Mouse (Mus musculus): ENCODE measurements around the gene Vmn1r205. TPM values are rescaled to one million over a fixed set of nuclear protein-coding genes. Genes with fewer than 3 reads are reported as not detected.
"Not testable (repeated sequence)": the region's sequence is repeated elsewhere in the genome, so short reads cannot be mapped to it uniquely, and the experiment has no call there.

Gene Vmn1r205
- not detected in 2 replicates for polyA plus RNA-seq (2015; fragmentation: Nextera tagmentation; extraction: Ambion mirVana)

GRCm38 (mm10) chr13:22592900-22593299, at the start of gene Vmn1r205:
Gene Vmn1r205 (minus strand): TSS chr13:22593000.
- no peak for ATAC-seq (ENCODE audit: low FRiP score)
- Histone ChIP-seq H3K9me3 (no peaks in the 10 kb centered on the region), H3K27ac (no peak within 1 kb of the TSS), H3K9ac (no peak within 1 kb of the TSS), H3K4me1 (replicated peaks) (no peaks in the 10 kb centered on the region), H3K27me3 (no peaks in the 10 kb centered on the region), H3K4me3 (no peak within 1 kb of the TSS), H3K36me3 (no peaks in the 10 kb centered on the region), H3K4me2 (no peak within 1 kb of the TSS)
- 90% methylated on average over 3 of the region's 3 CpGs for WGBS

GRCm38 (mm10) chr13:22624151-22624550, 31.4 kb upstream of the Vmn1r205 start, which contains the start of gene Vmn1r206:
Gene Vmn1r206 (minus strand): TSS chr13:22624251.
- not testable (repeated sequence) for H3K4me3 ChIP-seq; H3K9ac ChIP-seq; H3K27me3 ChIP-seq; ATAC-seq (ENCODE audit: low FRiP score); H3K4me2 ChIP-seq; H3K4me1 ChIP-seq (replicated peaks); H3K9me3 ChIP-seq; H3K36me3 ChIP-seq; H3K27ac ChIP-seq

GRCm38 (mm10) chr13:22583336-22583735, 9.5 kb downstream of the Vmn1r205 start:
- H3K4me2 ChIP-seq: not testable (repeated sequence)

GRCm38 (mm10) chr13:22574911-22575310, 17.9 kb downstream of the Vmn1r205 start:
- not testable (repeated sequence) for H3K9ac ChIP-seq; H3K4me2 ChIP-seq; ATAC-seq (ENCODE audit: low FRiP score); H3K27me3 ChIP-seq; H3K36me3 ChIP-seq; H3K4me1 ChIP-seq (replicated peaks); H3K4me3 ChIP-seq; H3K27ac ChIP-seq; H3K9me3 ChIP-seq
- whole genome bisulfite sequencing: 84% methylated on average over 3 of the region's 3 CpGs

More at GRCm38 (mm10) chr13:22583336-22583735, 9.5 kb downstream of the Vmn1r205 start:
- H3K4me1 ChIP-seq (replicated peaks); H3K27ac ChIP-seq; H3K9ac ChIP-seq; H3K36me3 ChIP-seq; H3K27me3 ChIP-seq; ATAC-seq (ENCODE audit: low FRiP score); H3K9me3 ChIP-seq; H3K4me3 ChIP-seq: not testable (repeated sequence)
- WGBS: 80% methylated on average over 14 of the region's 14 CpGs

GRCm38 (mm10) chr13:22552898-22553297, 39.9 kb downstream of the Vmn1r205 start, which contains the start of gene Vmn1r204:
Gene Vmn1r204 (plus strand): TSS chr13:22553198.
- not testable (repeated sequence) for H3K36me3 ChIP-seq; H3K27me3 ChIP-seq; H3K4me2 ChIP-seq; H3K9ac ChIP-seq; H3K4me3 ChIP-seq; ATAC-seq (ENCODE audit: low FRiP score); H3K4me1 ChIP-seq (replicated peaks); H3K27ac ChIP-seq; H3K9me3 ChIP-seq
- 81% methylated on average over 1 of the region's 1 CpGs for WGBS

Other genes with a start within 250 kb of the Vmn1r205 start
- not detected in 2 replicates for gene Vmn1r198, start 242.6 kb downstream of the Vmn1r205 start, polyA plus RNA-seq (2015; fragmentation: Nextera tagmentation; extraction: Ambion mirVana)
- gene Vmn1r199, start 213.2 kb downstream of the Vmn1r205 start, polyA plus RNA-seq (2015; fragmentation: Nextera tagmentation; extraction: Ambion mirVana): not detected in 2 replicates
- not detected in 2 replicates for gene Vmn1r200, start 202.6 kb downstream of the Vmn1r205 start, polyA plus RNA-seq (2015; fragmentation: Nextera tagmentation; extraction: Ambion mirVana)
- not detected in 2 replicates for gene Vmn1r201, start 121.1 kb downstream of the Vmn1r205 start, polyA plus RNA-seq (2015; fragmentation: Nextera tagmentation; extraction: Ambion mirVana)
- gene Vmn1r202, start 87.6 kb downstream of the Vmn1r205 start, polyA plus RNA-seq (2015; fragmentation: Nextera tagmentation; extraction: Ambion mirVana): not detected in 2 replicates
- gene Vmn1r203, start 74.9 kb downstream of the Vmn1r205 start, polyA plus RNA-seq (2015; fragmentation: Nextera tagmentation; extraction: Ambion mirVana): not detected in 2 replicates
- not detected in 2 replicates for gene Vmn1r204, start 39.8 kb downstream of the Vmn1r205 start, polyA plus RNA-seq (2015; fragmentation: Nextera tagmentation; extraction: Ambion mirVana)
- not detected in 2 replicates for gene Vmn1r206, start 31.3 kb upstream of the Vmn1r205 start, polyA plus RNA-seq (2015; fragmentation: Nextera tagmentation; extraction: Ambion mirVana)
- 0.04 TPM in 1 of 2 replicates, not detected in the other for gene Vmn1r207-ps, start 136.6 kb upstream of the Vmn1r205 start, polyA plus RNA-seq (2015; fragmentation: Nextera tagmentation; extraction: Ambion mirVana)
- not detected in 2 replicates for gene Vmn1r208, start 184.4 kb upstream of the Vmn1r205 start, polyA plus RNA-seq (2015; fragmentation: Nextera tagmentation; extraction: Ambion mirVana)
- gene Vmn1r209, start 216.7 kb upstream of the Vmn1r205 start, polyA plus RNA-seq (2015; fragmentation: Nextera tagmentation; extraction: Ambion mirVana): not detected in 2 replicates
- gene Vmn1r210, start 238.3 kb upstream of the Vmn1r205 start, polyA plus RNA-seq (2015; fragmentation: Nextera tagmentation; extraction: Ambion mirVana): not detected in 2 replicates

All from hindbrain, embryonic 13.5 days (tissue).